Mouse (Mus musculus) ES-Bruce4 (cell line): ENCODE data around the gene Prss35.

Source experiments
- CTCF ChIP-seq: IDR thresholded peaks from one replicate; pipeline ENCODE4 v1.8.1; 2011; ENCODE audit warnings: low read depth, low read length
- POLR2A ChIP-seq: IDR thresholded peaks from one replicate; pipeline ENCODE4 v1.8.1; 2011; ENCODE audit warnings: low read length; ENCODE audit not compliant: insufficient read depth

GRCm38 (mm10) chr9:86720794-86721193 is 22.7 kb upstream of the Prss35 start:
- TF ChIP-seq POLR2A (no peak), CTCF (no peak)
